Mouse (Mus musculus): ENCODE results near the gene Gclm. TPM values are rescaled to one million over a fixed set of nuclear protein-coding genes. Genes with fewer than 3 reads are reported as not detected.

Gene Gclm
- polyA plus RNA-seq, 1 experiment from 2014 or later, result 367 TPM

DNA sequence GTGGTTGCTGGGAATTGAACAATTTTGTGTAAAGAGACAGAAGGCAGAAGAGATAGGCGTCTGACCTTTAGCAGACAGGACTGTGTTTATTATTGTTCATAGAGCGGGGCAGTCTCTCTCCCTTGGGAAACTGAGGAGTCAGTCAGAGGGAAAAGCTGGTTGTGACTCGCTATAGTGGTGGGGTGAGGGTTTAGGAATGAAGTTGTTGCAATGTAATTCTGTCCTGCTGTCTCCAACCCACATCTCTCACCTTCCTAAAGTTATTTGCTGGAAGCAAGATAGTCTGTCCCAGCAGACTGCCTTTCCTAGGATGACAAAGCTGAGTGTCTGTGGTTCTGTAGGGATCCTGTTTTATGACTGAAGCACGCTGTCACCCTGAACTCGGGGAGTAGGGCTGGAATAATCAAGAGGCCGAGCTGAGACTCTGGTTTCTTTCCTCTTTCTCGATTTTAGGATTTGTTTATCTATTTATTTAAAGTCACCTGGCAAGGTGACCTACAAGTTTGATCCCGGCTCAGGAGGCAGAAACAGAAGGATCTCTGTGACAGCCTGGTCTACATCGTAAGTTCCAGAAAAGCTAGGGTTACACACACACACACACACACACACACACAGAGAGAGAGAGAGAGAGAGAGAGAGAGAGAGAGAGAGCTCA lies 41.6 kb upstream of the Gclm start:
- ATAC-seq (replicated peaks; ENCODE audit: low FRiP score) (no peak), DNase-seq (ENCODE audit: low spot score) (no peak)
- Histone ChIP-seq H3K4me2 (no peak overlapping the region), H3K4me3 (ENCODE audit: low read depth, low read length) (no peak overlapping the region), H3K27ac (ENCODE audit: low read depth, low read length) (no peak overlapping the region), H3K27me3 (replicated peaks; ENCODE audit: control insufficient read depth, insufficient read depth, low read length) (no peaks in the 10 kb centered on the region), H3K9me3 (ENCODE audit: control insufficient read depth, low read length) (no peaks in the 10 kb centered on the region), H3K36me3 (ENCODE audit: control insufficient read depth, insufficient read depth, low read length) (no peaks in the 10 kb centered on the region), H3K4me1 (replicated peaks; ENCODE audit: control insufficient read depth, insufficient read depth, low read length) (no peaks in the 10 kb centered on the region), H3K9ac (ENCODE audit: low read depth, low read length) (no peak overlapping the region)
- WGBS, result 76% methylated on average over 9 of the region's 9 CpGs

DNA sequence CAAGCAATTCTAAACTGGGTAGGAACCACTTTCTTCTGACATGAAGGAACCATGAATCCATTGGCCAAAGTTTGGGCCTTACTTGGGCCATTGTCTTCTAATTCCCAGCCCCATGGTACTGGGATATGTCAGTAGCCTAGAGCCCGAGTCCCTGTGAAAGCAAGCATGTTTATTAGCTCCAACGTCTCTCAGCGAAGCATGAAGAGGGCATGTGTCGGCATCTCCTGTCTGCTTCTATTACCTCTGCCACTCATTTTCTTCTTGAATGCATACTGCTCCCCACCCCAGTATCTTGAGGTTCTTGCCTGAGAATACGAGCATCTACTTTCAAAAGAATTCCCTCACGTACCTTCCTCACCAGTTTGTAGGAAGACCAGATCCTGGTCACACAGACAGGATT lies 39.6 kb upstream of the Gclm start:
- DNase-seq (ENCODE audit: low spot score) (no peak), ATAC-seq (replicated peaks; ENCODE audit: low FRiP score) (no peak)
- H3K36me3 ChIP-seq (ENCODE audit: control insufficient read depth, insufficient read depth, low read length), result no peaks in the 10 kb centered on the region
- WGBS, result 92% methylated on average over 6 of the region's 6 CpGs
- H3K4me1 ChIP-seq (replicated peaks; ENCODE audit: control insufficient read depth, insufficient read depth, low read length), result no peaks in the 10 kb centered on the region
- H3K9ac ChIP-seq (ENCODE audit: low read depth, low read length), result no peak overlapping the region
- no peak overlapping the region for H3K4me2 ChIP-seq
- H3K27me3 ChIP-seq (replicated peaks; ENCODE audit: control insufficient read depth, insufficient read depth, low read length), result no peaks in the 10 kb centered on the region
- no peak overlapping the region for H3K4me3 ChIP-seq (ENCODE audit: low read depth, low read length)
- H3K27ac ChIP-seq (ENCODE audit: low read depth, low read length), result no peak overlapping the region
- H3K9me3 ChIP-seq (ENCODE audit: control insufficient read depth, low read length), result no peaks in the 10 kb centered on the region

DNA sequence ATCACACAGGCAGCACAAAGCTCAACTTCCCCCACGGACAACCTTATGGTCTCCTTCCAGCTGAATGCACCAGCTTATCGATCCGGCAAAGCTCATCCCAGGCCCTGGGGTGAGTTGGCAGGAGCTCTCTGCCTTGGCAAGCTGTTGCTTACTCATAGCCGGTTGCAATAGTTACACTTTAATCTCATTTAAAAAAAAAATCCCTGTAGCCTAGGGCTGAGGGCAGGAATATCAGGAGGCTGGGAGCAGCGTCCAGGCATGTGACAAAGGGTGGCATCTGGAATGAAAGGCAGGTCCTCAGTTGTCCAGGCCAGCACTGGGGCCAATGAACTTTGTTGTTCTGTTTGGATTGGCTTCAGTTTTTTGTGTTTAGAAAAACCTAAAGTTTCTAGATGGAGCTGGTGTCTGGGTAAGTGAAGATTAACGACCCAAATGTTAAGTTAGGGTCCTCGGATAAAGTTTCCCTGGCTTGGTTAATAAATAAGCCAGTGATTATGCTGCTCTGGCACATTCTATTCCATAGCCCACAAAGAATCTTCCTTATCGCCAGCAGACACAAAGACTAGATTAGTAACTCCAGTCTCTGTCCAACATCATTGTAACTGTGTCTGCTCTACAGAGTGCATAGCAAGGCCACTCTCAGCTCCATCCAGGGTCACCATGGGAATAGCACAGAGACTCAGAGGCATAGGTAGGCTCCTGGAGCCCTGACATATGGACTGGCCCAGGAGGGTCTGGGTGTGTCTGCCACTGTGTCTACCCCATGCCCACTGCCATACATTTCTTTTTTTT lies 38.9 kb upstream of the Gclm start:
- DNase-seq (ENCODE audit: low spot score), result no peak
- no peak overlapping the region for H3K27ac ChIP-seq (ENCODE audit: low read depth, low read length)
- WGBS, result 69% methylated on average over 8 of the region's 8 CpGs

DNA sequence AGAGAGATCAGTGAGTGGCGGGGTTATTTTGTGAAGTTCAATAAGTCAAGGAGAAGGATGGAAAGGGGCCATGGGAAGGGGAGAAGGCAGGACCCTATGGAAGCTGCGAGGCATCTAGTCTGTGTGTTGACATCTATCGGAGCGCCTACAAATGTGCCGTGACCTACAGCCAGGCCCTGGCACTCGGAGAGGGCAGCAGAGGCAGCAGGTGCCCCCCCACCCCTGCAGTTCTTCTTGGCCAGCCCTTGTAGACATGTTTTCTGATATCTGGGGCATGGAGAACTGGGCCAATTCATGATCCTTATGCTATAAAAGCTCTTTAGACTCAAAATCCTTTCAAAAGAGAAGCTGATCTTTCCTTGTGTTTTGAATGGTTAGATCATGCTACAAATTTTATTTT lies 37.6 kb upstream of the Gclm start:
- 89% methylated on average over 6 of the region's 6 CpGs for WGBS
- H3K4me1 ChIP-seq (replicated peaks; ENCODE audit: control insufficient read depth, insufficient read depth, low read length), result no peaks in the 10 kb centered on the region
- H3K36me3 ChIP-seq (ENCODE audit: control insufficient read depth, insufficient read depth, low read length), result no peaks in the 10 kb centered on the region
- no peak for DNase-seq (ENCODE audit: low spot score)
- no peak overlapping the region for H3K9ac ChIP-seq (ENCODE audit: low read depth, low read length)
- ATAC-seq (replicated peaks; ENCODE audit: low FRiP score), result no peak
- no peaks in the 10 kb centered on the region for H3K27me3 ChIP-seq (replicated peaks; ENCODE audit: control insufficient read depth, insufficient read depth, low read length)
- H3K4me2 ChIP-seq, result no peak overlapping the region
- no peaks in the 10 kb centered on the region for H3K9me3 ChIP-seq (ENCODE audit: control insufficient read depth, low read length)
- no peak overlapping the region for H3K4me3 ChIP-seq (ENCODE audit: low read depth, low read length)
- H3K27ac ChIP-seq (ENCODE audit: low read depth, low read length), result no peak overlapping the region

More for the DNA sequence above, 38.9 kb upstream of the Gclm start:
- no peaks in the 10 kb centered on the region for H3K4me1 ChIP-seq (replicated peaks; ENCODE audit: control insufficient read depth, insufficient read depth, low read length)
- no peak overlapping the region for H3K9ac ChIP-seq (ENCODE audit: low read depth, low read length)
- no peak overlapping the region for H3K4me2 ChIP-seq
- no peak for ATAC-seq (replicated peaks; ENCODE audit: low FRiP score)
- no peaks in the 10 kb centered on the region for H3K9me3 ChIP-seq (ENCODE audit: control insufficient read depth, low read length)
- no peaks in the 10 kb centered on the region for H3K27me3 ChIP-seq (replicated peaks; ENCODE audit: control insufficient read depth, insufficient read depth, low read length)
- H3K4me3 ChIP-seq (ENCODE audit: low read depth, low read length), result no peak overlapping the region
- H3K36me3 ChIP-seq (ENCODE audit: control insufficient read depth, insufficient read depth, low read length), result no peaks in the 10 kb centered on the region

DNA sequence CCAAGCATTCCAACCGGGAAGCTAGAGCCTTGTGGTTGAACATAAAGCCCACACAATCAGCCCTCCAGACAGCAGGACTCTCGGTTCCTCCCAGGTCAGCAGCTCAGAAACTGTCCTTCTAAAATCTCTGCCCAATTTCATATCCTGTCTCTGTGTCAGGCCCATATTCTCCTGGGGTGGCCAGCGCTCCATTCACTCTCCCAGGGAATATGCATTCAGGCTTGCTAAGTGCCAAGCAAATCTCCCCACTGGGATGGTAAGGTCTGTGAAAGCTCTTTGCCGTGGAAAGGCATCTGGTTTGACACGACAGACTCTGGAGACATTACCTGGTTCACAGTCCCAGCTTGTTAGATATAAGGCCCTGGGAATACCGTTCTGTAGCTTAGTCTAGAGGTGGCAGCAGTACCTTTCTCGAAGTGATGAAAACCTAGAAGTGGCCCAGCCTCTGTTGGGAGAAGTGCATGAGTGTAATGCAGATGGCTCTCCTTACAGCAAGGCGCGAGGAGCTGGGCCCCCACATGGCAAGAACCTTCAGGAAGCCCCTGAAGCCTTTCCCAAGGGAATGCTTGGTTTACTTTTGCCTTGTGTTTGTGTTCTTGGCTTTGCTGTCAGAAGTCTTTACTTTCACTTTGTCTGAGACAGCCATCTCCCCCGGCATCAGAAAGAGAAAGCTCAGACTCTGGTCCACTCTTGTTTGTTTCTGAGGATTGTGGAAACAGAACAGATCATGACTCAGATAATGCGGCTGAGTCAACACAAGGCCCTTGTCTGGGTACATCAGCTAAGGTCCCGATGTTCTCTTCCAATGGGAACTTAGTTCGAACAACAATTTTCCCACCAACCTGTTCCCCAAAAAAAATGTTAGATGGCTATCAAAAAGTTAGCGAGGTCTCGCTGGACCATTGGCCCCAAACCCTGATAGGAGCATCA lies 36.8 kb upstream of the Gclm start:
- Histone ChIP-seq H3K4me3 (ENCODE audit: low read depth, low read length) (no peak overlapping the region), H3K36me3 (ENCODE audit: control insufficient read depth, insufficient read depth, low read length) (no peaks in the 10 kb centered on the region), H3K4me1 (replicated peaks; ENCODE audit: control insufficient read depth, insufficient read depth, low read length) (no peaks in the 10 kb centered on the region), H3K27ac (ENCODE audit: low read depth, low read length) (no peak overlapping the region), H3K4me2 (no peak overlapping the region), H3K9ac (ENCODE audit: low read depth, low read length) (no peak overlapping the region), H3K9me3 (ENCODE audit: control insufficient read depth, low read length) (no peaks in the 10 kb centered on the region), H3K27me3 (replicated peaks; ENCODE audit: control insufficient read depth, insufficient read depth, low read length) (no peaks in the 10 kb centered on the region)
- DNase-seq (ENCODE audit: low spot score) (no peak), ATAC-seq (replicated peaks; ENCODE audit: low FRiP score) (no peak)
- WGBS, result 75% methylated on average over 15 of the region's 15 CpGs

DNA sequence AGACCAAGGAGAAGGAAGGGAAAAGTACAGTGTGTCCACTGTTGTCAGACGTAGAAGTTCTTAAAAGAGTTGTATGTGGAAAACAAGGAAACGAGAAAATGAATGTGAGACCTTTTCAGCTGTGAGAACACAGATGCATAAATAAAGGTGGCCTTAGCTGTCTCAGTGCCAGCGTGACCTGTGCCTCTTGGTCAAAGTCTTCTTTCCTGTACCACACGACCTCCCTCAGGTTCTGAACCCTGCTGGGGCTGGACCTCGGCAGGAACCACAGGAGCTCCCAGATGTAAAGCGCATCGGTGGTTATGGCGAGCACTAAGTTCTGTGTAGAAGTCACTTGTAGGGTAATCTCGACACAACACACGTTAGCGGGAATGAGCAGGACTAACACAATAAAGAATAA lies 35.8 kb upstream of the Gclm start:
- Histone ChIP-seq H3K36me3 (ENCODE audit: control insufficient read depth, insufficient read depth, low read length) (no peaks in the 10 kb centered on the region), H3K9me3 (ENCODE audit: control insufficient read depth, low read length) (no peaks in the 10 kb centered on the region), H3K27ac (ENCODE audit: low read depth, low read length) (no peak overlapping the region), H3K27me3 (replicated peaks; ENCODE audit: control insufficient read depth, insufficient read depth, low read length) (no peaks in the 10 kb centered on the region), H3K4me1 (replicated peaks; ENCODE audit: control insufficient read depth, insufficient read depth, low read length) (no peaks in the 10 kb centered on the region), H3K4me2 (no peak overlapping the region), H3K9ac (ENCODE audit: low read depth, low read length) (no peak overlapping the region), H3K4me3 (ENCODE audit: low read depth, low read length) (no peak overlapping the region)
- DNase-seq (ENCODE audit: low spot score) (no peak), ATAC-seq (replicated peaks; ENCODE audit: low FRiP score) (no peak)
- WGBS, result 77% methylated on average over 11 of the region's 11 CpGs

DNA sequence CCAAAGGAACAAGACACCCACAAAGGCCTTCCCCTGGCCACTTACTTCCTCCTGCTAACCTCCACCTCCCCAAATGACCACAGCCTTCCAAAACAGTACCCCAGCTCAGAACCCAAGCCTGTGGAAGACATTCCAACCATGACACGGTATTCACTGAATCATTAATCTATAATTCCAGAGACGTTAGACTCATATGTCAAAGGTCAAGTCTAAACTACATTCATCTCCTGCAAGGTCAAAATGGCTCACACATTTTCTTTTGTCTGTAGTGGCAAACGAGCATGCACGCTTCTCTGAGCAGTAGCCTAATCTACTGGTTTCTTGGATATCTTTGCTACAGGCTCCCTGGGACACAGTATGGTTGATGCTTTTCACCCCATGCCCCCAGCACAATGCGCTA lies 34.9 kb upstream of the Gclm start:
- Histone ChIP-seq H3K27ac (ENCODE audit: low read depth, low read length) (no peak overlapping the region), H3K27me3 (replicated peaks; ENCODE audit: control insufficient read depth, insufficient read depth, low read length) (no peaks in the 10 kb centered on the region), H3K4me2 (no peak overlapping the region), H3K36me3 (ENCODE audit: control insufficient read depth, insufficient read depth, low read length) (no peaks in the 10 kb centered on the region), H3K9me3 (ENCODE audit: control insufficient read depth, low read length) (no peaks in the 10 kb centered on the region), H3K4me3 (ENCODE audit: low read depth, low read length) (no peak overlapping the region), H3K4me1 (replicated peaks; ENCODE audit: control insufficient read depth, insufficient read depth, low read length) (no peaks in the 10 kb centered on the region), H3K9ac (ENCODE audit: low read depth, low read length) (no peak overlapping the region)
- WGBS, result 65% methylated on average over 5 of the region's 5 CpGs
- ATAC-seq (replicated peaks; ENCODE audit: low FRiP score) (no peak), DNase-seq (ENCODE audit: low spot score) (no peak)

DNA sequence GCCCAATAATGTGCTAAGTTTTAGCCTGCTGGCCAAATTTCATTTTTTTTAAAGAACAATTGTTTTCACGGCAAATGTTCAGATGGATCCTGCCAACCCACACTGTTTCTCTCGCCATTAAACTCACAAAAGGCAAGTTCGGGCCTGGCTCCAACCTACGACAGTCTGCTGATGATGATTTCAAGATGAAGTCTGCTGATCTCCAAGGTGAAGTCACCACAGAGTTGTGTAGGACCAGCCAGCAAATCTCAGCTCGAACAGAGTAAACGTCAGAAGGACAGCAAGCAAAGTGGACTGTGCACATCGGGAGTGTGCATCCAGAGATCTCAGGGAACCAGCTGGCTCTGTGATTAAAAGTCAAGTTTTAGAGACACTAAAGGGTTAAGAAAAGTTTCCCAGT lies 34.5 kb upstream of the Gclm start:
- no peak overlapping the region for H3K4me3 ChIP-seq (ENCODE audit: low read depth, low read length)
- WGBS, result 82% methylated on average over 7 of the region's 7 CpGs
- H3K4me1 ChIP-seq (replicated peaks; ENCODE audit: control insufficient read depth, insufficient read depth, low read length), result no peaks in the 10 kb centered on the region
- DNase-seq (ENCODE audit: low spot score) (no peak), ATAC-seq (replicated peaks; ENCODE audit: low FRiP score) (no peak)
- H3K9ac ChIP-seq (ENCODE audit: low read depth, low read length), result no peak overlapping the region
- no peaks in the 10 kb centered on the region for H3K36me3 ChIP-seq (ENCODE audit: control insufficient read depth, insufficient read depth, low read length)
- no peak overlapping the region for H3K4me2 ChIP-seq
- no peaks in the 10 kb centered on the region for H3K27me3 ChIP-seq (replicated peaks; ENCODE audit: control insufficient read depth, insufficient read depth, low read length)
- no peaks in the 10 kb centered on the region for H3K9me3 ChIP-seq (ENCODE audit: control insufficient read depth, low read length)
- no peak overlapping the region for H3K27ac ChIP-seq (ENCODE audit: low read depth, low read length)

Data from liver, embryonic 11.5 days (tissue).